Mouse (Mus musculus) MEL (cell line): ENCODE measurements around the gene Inppl1. TPM values are rescaled to one million over a fixed set of nuclear protein-coding genes. Genes with fewer than 3 reads are reported as not detected.

Experiments
- DNase-seq: peaks from one replicate; pipeline ENCODE4 v3.0.0; 2011; ENCODE audit warnings: low read depth, low spot score
- H3K27ac ChIP-seq: 2 replicates; pipeline ENCODE4 v1.5.1; 2012; ENCODE audit warnings: low read depth, mild to moderate bottlenecking, control low read depth, low read length, moderate library complexity; ENCODE audit not compliant: control insufficient read depth
- H3K27me3 ChIP-seq, 2 experiments: fragments of 150-350 bp in 1 of 2; sonication (generic) in 1 of 2; 2 replicates each; pipeline ENCODE4 v1.6.1; 2012; ENCODE audit warnings: low read length in 2 of 2, mild to moderate bottlenecking in 2 of 2, improper control_type of control experiment in 1 of 2, moderate library complexity in 1 of 2; ENCODE audit not compliant: insufficient read depth in 2 of 2, control insufficient read depth in 1 of 2
- H3K36me3 ChIP-seq, 2 experiments: 2 replicates each; pipeline ENCODE4 v1.6.1; 2012 to 2014; ENCODE audit warnings: low read length in 2 of 2, improper control_type of control experiment in 1 of 2, inconsistent platforms in 1 of 2, mild to moderate bottlenecking in 1 of 2; ENCODE audit not compliant: insufficient read depth in 2 of 2, control insufficient read depth in 1 of 2
- H3K4me1 ChIP-seq, 2 experiments: fragments of 150-350 bp in 1 of 2; sonication (generic) in 1 of 2; 2 replicates each; pipeline ENCODE4 v1.6.1; 2012; ENCODE audit warnings: low read length in 2 of 2, improper control_type of control experiment in 1 of 2, mild to moderate bottlenecking in 1 of 2; ENCODE audit not compliant: insufficient read depth in 2 of 2, control insufficient read depth in 1 of 2
- H3K4me3 ChIP-seq, 2 experiments: fragments of 150-350 bp in 1 of 2; sonication (generic) in 1 of 2; 2 replicates each; pipeline ENCODE4 v1.5.1; 2012; ENCODE audit warnings: low read depth in 2 of 2, low read length in 2 of 2, mild to moderate bottlenecking in 2 of 2, moderate library complexity in 2 of 2, control low read depth in 1 of 2, improper control_type of control experiment in 1 of 2; ENCODE audit not compliant: control insufficient read depth in 1 of 2, insufficient read depth in 1 of 2
- H3K79me2 ChIP-seq: 2 replicates; pipeline ENCODE4 v1.6.1; 2012; ENCODE audit warnings: mild to moderate bottlenecking, low read length, moderate library complexity; ENCODE audit not compliant: control insufficient read depth, poor library complexity, insufficient read depth
- H3K9ac ChIP-seq: 2 replicates; pipeline ENCODE4 v1.6.1; 2012; ENCODE audit warnings: low read depth, mild to moderate bottlenecking, control low read depth, low read length, moderate library complexity; ENCODE audit not compliant: control insufficient read depth, poor library complexity, severe bottlenecking
- H3K9me3 ChIP-seq: fragments of 150-350 bp; sonication (generic); replicated peaks from 2 replicates; pipeline ENCODE4 v1.6.1; 2012; ENCODE audit warnings: mild to moderate bottlenecking, low read length, improper control_type of control experiment, moderate library complexity; ENCODE audit not compliant: insufficient read depth
- CTCF ChIP-seq, 3 experiments: IDR thresholded peaks in 2 of 3; conservative IDR thresholded peaks in 1 of 3; 2 replicates each; pipeline ENCODE4 v1.5.1; 2011 to 2012; ENCODE audit warnings: low read length in 3 of 3, low read depth in 2 of 3, mild to moderate bottlenecking in 2 of 3, improper control_type of control experiment in 1 of 3, inconsistent platforms in 1 of 3, mixed read lengths in 1 of 3, moderate library complexity in 1 of 3; ENCODE audit not compliant: control insufficient read depth in 1 of 3, insufficient read depth in 1 of 3, poor library complexity in 1 of 3, severe bottlenecking in 1 of 3
- ELF1 ChIP-seq: IDR thresholded peaks from 2 replicates; pipeline ENCODE4 v1.6.1; 2014; ENCODE audit warnings: low read depth, mild to moderate bottlenecking, inconsistent platforms, low read length, improper control_type of control experiment, moderate library complexity
- KAT2A ChIP-seq: conservative IDR thresholded peaks from 2 replicates; pipeline ENCODE4 v1.6.1; 2012; ENCODE audit warnings: low read depth, low read length, improper control_type of control experiment, inconsistent platforms
- MYB ChIP-seq: IDR thresholded peaks from 2 replicates; pipeline ENCODE4 v1.6.1; 2011; ENCODE audit warnings: mild to moderate bottlenecking, low read depth, low read length, improper control_type of control experiment
- MYC ChIP-seq: IDR thresholded peaks from 2 replicates; pipeline ENCODE4 v1.6.1; 2011; ENCODE audit warnings: low read depth, mild to moderate bottlenecking, low read length, improper control_type of control experiment, moderate library complexity
- NELFE ChIP-seq: IDR thresholded peaks from 2 replicates; pipeline ENCODE4 v1.6.1; 2011; ENCODE audit warnings: low read depth, low read length, improper control_type of control experiment
- POLR2A ChIP-seq, 2 experiments: IDR thresholded peaks; 2 replicates each; pipeline ENCODE4 v1.6.1; 2011 to 2012; ENCODE audit warnings: low read length in 2 of 2, mild to moderate bottlenecking in 2 of 2, control low read depth in 1 of 2, improper control_type of control experiment in 1 of 2, low read depth in 1 of 2, moderate library complexity in 1 of 2; ENCODE audit not compliant: control insufficient read depth in 1 of 2, insufficient read depth in 1 of 2, poor library complexity in 1 of 2
- POLR2AphosphoS2 ChIP-seq: IDR thresholded peaks from 2 replicates; pipeline ENCODE4 v1.6.1; 2011; ENCODE audit warnings: low read length, improper control_type of control experiment
- POLR2AphosphoS5 ChIP-seq: IDR thresholded peaks from 2 replicates; pipeline ENCODE4 v1.6.1; 2012; ENCODE audit warnings: low read depth, borderline replicate concordance, mild to moderate bottlenecking, inconsistent platforms, low read length, moderate library complexity, mixed read lengths
- RAD21 ChIP-seq: IDR thresholded peaks from 2 replicates; pipeline ENCODE4 v1.6.1; 2011; ENCODE audit warnings: mild to moderate bottlenecking, low read depth, low read length, improper control_type of control experiment
- ZC3H11A ChIP-seq: IDR thresholded peaks from 2 replicates; pipeline ENCODE4 v1.6.1; 2012; ENCODE audit warnings: low read depth, mild to moderate bottlenecking, inconsistent platforms, low read length, improper control_type of control experiment
- polyA plus RNA-seq, 2 experiments: library from polyadenylated mRNA; stranded (reverse) in 1 of 2; unstranded in 1 of 2; fragments of >175 nt in 1 of 2; fragments of >200 nt in 1 of 2; gene quantifications; 2 replicates each; pipeline versions ENCODE4 v1.2.1 to v1.2.4; 2012; ENCODE audit warnings: low replicate concordance in 2 of 2, low read depth in 1 of 2; ENCODE audit not compliant: insufficient read length in 2 of 2, insufficient read depth in 1 of 2, missing spikeins in 1 of 2
- total RNA-seq: library from RNA; depleted of rRNA; stranded (reverse); fragments of 300-350 nt; gene quantifications from 2 replicates; pipeline ENCODE4 v1.2.3, GENCODE M21; 2012

Inppl1 gene
- total and polyA plus RNA-seq, 3 experiments, result 9.5 to 31.3 TPM; not detected in 1

DNA sequence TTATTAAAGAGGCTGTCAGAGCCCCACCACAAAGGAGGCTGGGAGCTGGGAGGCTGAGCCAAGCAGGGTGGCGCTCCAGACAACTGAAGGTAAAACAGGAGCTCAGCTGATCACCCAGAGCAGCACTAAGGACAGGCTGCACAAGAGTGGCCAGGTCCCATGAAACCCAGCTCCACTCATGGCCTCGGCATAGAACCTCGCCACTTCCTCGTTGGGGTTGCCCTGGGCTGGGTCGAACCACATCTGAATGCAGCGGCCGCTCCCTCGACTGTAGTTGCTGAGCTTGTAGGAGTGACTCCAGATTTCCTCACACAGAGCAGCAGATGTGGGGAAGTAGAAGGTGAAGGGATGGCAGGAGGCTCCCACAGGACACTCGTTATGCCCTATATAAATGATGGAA, 20.3 kb upstream of the Inppl1 start:
- DNase-seq, result peak; percentile 49
- peak overlapping the region; percentile 27; the same call in 1 of the 2 replicates for H3K9ac ChIP-seq
- peak overlapping the region in 1 of 2 experiments; percentile 10; a peak in 2 of 4 replicates for H3K4me3 ChIP-seq
- no peaks in the 10 kb centered on the region; a peak in 1 of 4 replicates for H3K36me3 ChIP-seq
- TF ChIP-seq NELFE, result no peak
- no peak for TF ChIP-seq ZC3H11A
- no peak for TF ChIP-seq POLR2AphosphoS5
- 0 out of 6 replicates have a peak, but pooled peaks of 1 of the 3 experiments have one; percentile 3 for TF ChIP-seq CTCF (IDR thresholded peaks at IDR 0.05 in 2 of 3, conservative IDR thresholded peaks at IDR 0.05 in 1 of 3; ENCODE audit: control insufficient read depth in 1 of 3, insufficient read depth in 1 of 3, low read depth in 2 of 3, low read length in 3 of 3, poor library complexity in 1 of 3, severe bottlenecking in 1 of 3)
- H3K9me3 ChIP-seq, result no peaks in the 10 kb centered on the region
- H3K4me1 ChIP-seq, result peaks cover 0 to 7% of the 10 kb centered on the region in 2 experiments; a peak in 2 of 4 replicates
- H3K27ac ChIP-seq, result no peak overlapping the region
- no peaks in the 10 kb centered on the region for H3K27me3 ChIP-seq
- no peaks in the 10 kb centered on the region for H3K79me2 ChIP-seq

DNA sequence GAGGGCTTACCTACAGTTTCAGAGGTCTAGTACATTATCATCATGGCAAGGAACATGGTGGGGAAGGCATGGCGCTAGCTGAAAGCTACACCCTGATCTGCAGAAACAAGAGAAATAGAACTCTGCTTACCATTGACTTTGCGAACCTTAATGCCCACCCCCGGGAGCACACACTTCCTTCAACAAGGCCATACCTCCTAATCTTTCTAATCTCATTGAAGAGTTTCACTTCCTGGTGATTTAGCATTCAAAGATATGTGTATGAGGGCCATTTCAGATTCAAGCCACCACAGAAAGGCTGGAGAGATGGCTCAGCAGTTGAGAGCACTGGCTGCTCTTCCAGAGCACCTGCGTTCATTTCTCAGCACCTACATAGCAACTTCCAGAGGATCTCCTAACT, 19.1 kb upstream of the Inppl1 start, which contains the start of gene Folr2:
Gene Folr2, minus strand, starts transcription at position 101 of the 400 bp plus-strand sequence.
- H3K4me3 ChIP-seq, result no peak within 1 kb of the TSS
- no peaks in the 10 kb centered on the region for H3K9me3 ChIP-seq
- peaks cover 0 to 7% of the 10 kb centered on the region in 2 experiments; a peak in 2 of 4 replicates for H3K4me1 ChIP-seq
- no peaks in the 10 kb centered on the region for H3K27me3 ChIP-seq
- TF ChIP-seq KAT2A, result no peak
- H3K36me3 ChIP-seq, result no peaks in the 10 kb centered on the region; a peak in 1 of 4 replicates
- no peak for DNase-seq
- H3K27ac ChIP-seq, result no peak within 1 kb of the TSS
- no peaks in the 10 kb centered on the region for H3K79me2 ChIP-seq
- H3K9ac ChIP-seq, result no peak within 1 kb of the TSS

DNA sequence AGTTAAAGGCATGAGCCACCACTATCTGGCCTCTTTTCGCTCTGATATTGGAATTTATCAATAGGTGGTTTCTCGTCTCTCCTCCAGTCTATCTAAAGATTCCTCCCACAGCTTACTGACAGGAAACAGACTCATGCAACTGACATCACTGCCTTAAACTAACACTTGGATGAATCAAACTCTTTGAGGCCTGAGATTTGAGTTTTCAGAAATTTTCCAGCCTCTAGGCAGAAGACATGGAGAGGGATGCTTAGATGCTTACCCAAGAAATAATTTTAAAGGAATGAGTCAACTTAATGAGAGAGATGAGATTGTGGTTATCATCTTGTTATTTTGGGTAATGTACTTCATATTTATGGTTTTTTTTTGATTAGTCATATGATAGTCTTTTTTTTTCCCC, 15.8 kb upstream of the Inppl1 start:
- H3K36me3 ChIP-seq, result no peaks in the 10 kb centered on the region; a peak in 1 of 4 replicates
- H3K4me3 ChIP-seq, result no peak overlapping the region
- H3K27ac ChIP-seq, result no peak overlapping the region
- peaks cover 0 to 7% of the 10 kb centered on the region in 2 experiments; a peak in 2 of 4 replicates for H3K4me1 ChIP-seq
- no peaks in the 10 kb centered on the region for H3K27me3 ChIP-seq
- no peaks in the 10 kb centered on the region for H3K9me3 ChIP-seq
- no peak overlapping the region for H3K9ac ChIP-seq
- no peaks in the 10 kb centered on the region for H3K79me2 ChIP-seq
- no peak for TF ChIP-seq MYB
- TF ChIP-seq RAD21, result no peak
- TF ChIP-seq MYC, result no peak
- no peak for TF ChIP-seq ELF1
- no peak for TF ChIP-seq POLR2AphosphoS2
- no peak for TF ChIP-seq POLR2A (IDR thresholded peaks at IDR 0.05; ENCODE audit: control insufficient read depth in 1 of 2, insufficient read depth in 1 of 2, low read depth in 1 of 2, low read length in 2 of 2, poor library complexity in 1 of 2)
- TF ChIP-seq, all 39 proteins: peak for 0
- DNase-seq, result no peak
